Mouse (Mus musculus) adrenal gland, adult 8-10 months (tissue): Measurements from ENCODE around the gene Klrb1f. TPM values are rescaled to one million over a fixed set of nuclear protein-coding genes. Genes with fewer than 3 reads are reported as not detected.
"Not testable (repeated sequence)": the region's sequence is repeated elsewhere in the genome, so short reads cannot be mapped to it uniquely, and the experiment has no call there.

Experiments used
- DNase-seq: peaks from one replicate; pipeline ENCODE4 v3.0.0; 2022
- total RNA-seq, 4 experiments: library from RNA; stranded (reverse); gene quantifications; 2 replicates each; pipeline ENCODE4 v1.2.4; 2022

The Klrb1f gene
- under 1 TPM in 2 of 4 experiments, not detected in 2; 0.32 to 0.52 TPM for total RNA-seq

DNA sequence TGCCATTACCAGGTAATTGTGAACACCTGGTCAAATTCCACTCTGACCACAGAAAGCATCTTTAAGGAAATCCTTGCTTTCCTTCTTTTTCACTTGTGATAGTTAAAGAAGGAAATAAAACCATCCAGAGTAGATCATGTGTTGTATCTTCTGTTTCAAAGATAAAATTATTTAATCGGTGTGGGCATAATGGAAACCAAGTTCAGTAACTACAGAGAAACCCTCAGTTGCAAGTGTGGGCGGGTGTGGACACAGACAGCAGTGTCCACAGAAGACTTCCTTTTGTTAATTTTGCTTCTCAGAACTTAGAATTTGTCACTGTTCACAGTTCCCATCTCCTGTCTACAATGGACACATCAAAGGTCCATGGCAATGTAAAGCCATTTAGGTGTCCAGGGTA, at the start of gene Klrb1f:
TSS of gene Klrb1f (plus strand) at position 301 of the 400 bp plus-strand sequence.
- no peak for DNase-seq

DNA sequence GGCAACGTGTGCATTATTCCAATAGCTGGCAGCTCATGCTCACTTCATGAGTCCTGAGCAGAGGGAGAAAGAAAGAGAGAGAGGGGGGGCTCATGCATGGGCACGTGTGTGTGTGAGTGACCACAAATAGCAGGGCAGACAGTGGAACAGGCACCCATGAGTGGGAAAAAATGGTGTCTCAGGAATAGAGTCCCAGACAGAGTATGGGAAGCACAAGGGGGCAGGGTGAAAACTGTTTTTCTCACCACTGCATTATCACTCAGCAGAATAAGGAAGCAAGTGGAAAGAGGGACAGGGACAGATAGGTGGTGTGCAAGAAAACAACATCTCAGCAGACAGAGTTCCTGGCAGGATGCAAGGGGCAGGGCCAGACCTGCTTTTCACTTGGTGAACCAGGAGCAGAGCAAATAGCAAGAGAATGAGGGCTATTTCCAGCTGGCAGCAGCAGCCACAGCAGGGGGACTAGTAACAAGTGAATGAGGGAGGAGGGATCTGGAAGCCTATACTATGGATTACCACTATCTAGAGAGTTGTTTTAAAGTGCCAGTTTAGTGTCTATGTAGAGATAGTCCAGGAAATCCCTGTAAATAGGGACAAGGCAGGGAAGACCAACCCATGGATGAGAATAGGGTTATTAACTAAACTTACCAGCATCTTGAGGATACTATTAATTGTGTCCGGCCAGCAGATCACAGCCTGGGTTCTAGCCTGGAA, 49.5 kb upstream of the Klrb1f start:
- no peak for DNase-seq

DNA sequence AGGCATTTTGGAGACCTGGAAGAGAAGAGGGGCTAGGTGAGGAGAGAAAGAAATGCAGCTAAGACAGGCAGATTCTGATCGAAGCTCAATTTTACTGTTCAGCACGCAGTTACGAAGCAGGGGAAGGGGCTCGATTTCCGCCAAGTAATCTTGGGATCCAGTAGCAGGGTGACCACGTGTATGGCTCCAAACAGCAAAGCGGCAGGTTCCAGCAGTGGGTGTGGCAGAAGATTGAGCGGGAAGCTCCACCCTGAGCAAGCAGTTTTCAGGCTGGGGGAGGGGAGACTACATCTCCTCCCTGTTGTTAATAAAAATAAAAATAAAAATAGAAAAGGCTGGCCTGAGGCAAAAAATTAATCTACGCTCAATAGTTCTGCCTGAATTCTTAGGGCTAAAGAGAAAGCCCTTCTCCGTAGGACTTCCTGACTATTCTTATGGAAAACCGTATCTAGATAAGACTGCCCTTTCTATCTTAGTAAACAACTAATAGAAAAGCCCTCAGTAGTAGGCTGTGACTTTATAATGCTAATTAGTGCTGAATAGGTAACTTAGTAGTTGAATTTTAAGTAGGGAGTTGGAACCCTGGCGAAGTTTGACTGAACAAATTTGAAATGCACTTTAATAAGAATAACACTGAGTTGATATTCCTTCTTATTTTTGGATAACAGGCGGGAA, 48.8 kb upstream of the Klrb1f start:
- DNase-seq, result no peak

DNA sequence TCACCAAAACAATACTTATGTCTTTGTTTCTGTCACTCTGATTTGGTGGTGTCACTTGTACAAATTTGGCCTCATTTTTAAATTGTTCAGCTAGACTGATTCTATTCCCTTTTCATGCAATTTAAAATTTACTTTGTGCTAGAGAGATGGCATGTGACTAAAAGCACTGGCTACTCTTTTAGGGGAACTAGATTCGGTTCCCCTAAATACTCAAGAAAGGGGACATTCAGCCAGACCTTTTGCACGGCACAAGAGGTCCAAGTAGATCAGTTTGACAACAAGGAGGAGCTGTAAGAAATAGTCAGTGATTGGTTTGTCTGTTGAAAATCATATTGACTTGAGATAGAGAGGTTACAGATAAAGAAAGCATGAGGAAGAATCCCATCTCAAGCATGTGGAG, 44.3 kb upstream of the Klrb1f start:
- DNase-seq, result no peak

DNA sequence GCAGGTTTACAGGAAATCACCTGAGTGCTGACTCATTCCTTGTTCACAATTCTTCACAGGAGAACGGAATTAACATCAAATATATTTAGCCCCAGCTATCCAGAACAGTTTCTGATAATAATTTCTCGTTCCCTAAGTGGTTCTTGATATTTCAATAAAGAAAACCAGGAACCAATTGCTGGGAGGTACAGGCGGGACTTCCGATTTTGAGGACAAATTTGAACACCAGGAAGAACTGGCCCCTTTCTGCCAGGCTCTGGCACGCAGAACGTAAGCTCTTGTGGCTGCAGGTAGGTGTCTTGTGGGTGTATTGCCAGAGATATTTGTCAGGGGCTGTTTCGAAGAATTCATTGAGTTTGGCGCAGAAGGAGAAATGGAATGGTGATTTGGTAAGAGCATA, 37.1 kb upstream of the Klrb1f start:
- DNase-seq, result no peak

DNA sequence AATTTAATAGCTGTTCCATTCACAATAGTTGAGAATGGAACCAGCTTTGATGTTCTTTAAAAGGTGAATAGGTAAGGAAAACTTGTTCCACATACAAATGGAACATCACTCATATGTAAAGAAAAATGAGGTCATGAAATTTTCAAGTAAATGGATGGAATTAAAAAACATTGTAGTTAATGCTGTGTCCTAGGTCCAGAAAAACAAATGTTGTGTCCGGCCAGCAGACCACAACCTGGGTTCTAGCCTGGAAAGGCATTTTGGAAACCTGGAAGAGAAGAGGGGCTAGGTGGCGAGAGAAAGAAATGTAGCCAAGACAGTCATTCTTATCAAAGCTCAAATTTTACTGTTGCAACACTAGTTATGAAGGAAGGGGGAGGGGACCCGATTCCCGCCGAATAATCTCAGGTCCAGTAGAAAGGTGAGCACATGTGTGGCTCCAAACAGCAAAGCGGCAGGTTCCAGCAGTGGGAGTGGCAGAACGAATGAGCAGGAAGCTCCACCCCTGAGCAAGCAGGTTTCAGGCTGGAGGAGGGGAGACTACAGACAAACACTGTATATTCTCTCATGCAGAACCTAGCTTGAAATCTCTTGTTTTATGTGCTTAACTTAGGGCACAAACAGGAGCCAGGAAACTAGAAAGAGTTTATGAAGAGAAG, 35.7 kb upstream of the Klrb1f start:
- not testable (repeated sequence) for DNase-seq

DNA sequence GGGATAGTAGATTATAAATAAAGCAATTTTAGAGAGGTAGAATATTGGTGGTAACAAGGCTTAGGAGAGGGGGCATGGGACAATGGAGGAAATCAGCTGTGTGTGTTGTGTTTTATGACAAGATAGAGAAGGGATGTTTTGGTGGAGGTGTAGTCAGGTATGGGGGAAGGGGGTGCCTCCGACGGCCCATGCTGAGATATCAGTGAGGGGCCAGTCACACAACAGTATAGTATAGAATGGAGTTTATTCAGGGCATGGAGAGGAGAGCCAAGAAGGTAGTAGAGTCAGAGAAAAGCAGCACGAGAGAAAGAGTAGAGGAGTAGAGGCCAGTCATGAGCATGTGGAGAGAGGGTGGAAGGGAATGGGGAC, 35.2 kb upstream of the Klrb1f start:
- DNase-seq, result no peak

DNA sequence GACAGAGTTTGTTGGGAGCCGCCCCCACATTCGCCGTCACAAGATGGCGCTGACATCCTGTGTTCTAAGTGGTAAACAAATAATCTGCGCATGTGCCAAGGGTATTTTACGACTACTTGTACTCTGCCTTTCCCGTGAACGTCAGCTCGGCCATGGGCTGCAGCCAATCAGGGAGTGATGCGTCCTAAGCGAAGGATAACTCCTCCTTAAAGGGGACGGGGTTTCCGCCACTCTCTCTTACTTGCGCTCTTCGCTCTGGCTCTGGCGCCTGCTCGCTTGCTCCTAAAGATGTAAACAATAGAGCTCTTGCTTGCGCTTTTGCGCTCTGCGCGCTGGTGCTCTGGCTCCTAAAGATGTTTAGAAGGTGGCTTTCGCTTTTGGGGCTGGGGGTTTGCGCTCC, 33.7 kb upstream of the Klrb1f start:
- DNase-seq, result not testable (repeated sequence)

DNA sequence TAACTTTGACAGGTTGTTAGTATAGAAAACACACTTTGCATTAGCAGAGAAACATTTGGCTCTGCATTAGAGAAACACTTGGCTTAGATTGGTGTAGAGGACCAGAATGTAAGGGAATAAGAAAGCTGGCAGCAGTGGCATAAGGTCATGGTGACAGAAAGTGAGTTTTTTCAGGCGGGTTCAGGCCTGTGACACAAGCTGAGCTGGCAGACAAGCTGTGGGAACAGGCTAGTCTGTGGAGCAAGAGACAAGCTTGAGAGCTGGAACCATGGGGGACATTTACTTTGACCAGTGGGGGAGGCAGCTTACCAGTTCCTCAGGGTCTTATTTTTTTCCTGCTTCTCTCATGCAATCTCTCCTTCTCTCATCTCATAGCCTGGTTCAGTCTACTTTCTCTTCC, 32.7 kb upstream of the Klrb1f start:
- DNase-seq, result no peak

DNA sequence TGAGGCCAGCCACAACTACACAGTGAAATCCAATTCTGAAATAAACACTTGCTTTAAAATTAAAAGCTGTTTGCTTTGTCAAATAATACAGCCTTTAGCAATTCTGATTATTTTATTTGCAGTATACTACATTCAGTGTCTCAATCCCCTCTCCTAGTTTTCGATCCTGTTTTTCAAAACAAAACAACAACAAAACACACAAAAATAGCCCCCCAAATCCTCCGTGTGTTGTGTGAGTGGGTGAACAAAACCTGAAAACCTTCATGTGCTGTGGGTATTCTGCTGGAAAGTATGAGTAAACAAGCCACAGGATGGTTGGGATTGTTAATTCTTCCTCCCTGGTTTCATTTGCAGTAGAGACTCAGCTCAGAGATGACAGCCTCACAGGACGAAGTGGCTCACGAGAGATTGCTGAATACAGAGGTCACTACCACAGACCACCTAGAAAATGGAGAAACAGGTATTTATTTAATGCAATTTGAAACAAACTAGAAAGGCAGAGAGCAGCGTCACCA, 31.9 kb upstream of the Klrb1f start:
- DNase-seq, result no peak

DNA sequence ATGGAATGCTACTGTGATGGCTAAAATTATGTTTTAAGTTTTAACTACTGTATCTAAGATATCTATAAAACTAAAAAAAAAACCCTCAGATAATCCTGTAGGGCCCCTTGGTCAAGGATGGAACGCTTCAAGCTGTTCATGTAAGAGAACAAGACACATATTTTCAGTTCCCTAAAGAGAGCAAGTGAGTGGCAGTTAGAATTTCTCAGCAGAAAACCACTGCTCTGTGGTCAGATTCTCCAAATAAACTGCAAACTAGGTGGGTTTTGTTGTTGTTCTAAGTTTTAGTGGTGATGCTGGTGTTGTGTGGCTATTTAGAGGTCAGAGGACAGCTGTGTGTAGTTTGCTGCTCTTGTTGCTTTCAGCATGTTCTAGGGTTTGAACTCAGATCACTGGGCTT, 31.3 kb upstream of the Klrb1f start:
- no peak for DNase-seq

DNA sequence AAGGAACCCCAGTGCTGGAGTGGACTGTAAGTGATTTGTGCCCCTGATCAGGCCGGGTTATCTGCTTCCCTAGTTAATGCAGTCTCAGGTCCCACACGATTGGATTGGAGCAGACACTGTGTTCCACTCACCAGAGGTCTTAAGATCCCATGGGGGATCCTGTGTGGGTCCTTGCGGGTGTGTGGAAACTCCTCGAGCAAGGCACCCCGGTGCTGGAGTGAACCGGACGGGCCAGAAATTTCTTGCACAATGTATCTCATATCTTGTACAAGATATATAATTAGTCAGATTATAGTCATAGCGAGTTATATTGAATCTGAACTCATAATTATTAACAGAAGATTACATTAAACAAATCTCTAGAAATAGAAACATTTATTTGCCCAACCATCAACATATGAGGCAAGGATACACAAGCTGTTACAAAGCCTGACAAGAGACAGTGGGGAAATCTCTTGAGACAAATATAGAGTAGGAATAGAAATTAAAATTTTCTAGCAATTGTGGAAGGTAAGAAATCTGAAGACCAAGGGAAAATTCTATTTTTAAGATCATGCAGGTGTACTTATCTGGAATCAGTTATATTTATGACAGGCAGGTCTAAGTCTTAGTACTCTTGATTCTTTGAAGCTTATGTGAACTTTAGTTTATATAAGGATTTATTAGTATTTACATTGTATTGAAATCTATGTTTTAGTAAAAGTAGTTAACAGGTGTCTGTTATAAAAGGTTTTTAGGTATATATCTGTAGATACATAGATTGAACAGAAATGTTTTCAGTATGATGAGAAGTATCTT, 18.1 kb upstream of the Klrb1f start:
- DNase-seq, result no peak

DNA sequence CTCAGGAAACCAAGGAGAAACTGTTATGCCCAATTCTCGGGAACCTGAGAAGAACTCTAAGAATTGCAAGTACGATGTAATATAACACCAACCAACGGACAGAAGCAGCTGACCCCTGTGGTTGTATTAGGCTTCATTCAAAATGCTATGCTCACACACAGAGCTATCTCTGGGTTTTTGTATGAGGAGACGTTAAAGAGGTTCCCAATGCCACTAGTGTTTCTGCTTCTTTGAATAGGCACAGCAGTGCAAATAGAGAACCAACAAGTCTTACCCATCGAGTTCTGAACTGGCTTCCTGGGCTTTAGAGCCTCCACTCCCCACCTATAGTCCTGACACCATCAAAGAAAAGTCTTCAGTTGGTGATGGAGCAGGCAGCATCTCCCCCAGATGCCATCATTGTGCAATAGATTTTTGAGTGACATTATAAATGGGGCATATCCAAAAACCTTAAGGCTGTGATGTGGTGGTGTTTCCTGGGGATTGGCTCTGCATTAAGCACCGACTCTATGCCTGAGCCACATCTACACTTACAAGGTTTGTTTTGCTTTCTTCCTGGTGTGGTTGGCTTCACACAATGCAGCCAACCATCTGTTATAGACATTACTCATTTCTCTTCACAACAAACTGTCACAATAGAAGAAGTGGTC, 15.4 kb upstream of the Klrb1f start:
- no peak for DNase-seq

DNA sequence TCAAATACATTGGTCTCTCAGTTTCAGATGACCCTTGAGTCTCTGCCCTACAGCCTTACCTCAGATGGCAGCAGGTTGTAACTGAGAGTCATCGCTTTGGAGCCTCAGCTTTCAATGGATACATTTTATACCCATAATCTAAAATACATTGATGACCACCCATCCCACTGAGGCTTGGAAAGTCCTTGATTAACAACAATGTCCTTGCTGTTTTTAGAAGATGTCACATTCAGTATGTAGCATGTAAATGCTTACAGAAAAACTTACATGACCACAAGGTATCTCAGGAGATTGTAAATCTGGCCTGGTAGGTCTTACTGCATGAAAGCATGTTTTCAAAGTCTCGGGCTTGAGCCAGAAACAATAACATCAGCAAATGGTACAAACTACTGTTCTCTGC, 14.7 kb upstream of the Klrb1f start:
- DNase-seq, result no peak

DNA sequence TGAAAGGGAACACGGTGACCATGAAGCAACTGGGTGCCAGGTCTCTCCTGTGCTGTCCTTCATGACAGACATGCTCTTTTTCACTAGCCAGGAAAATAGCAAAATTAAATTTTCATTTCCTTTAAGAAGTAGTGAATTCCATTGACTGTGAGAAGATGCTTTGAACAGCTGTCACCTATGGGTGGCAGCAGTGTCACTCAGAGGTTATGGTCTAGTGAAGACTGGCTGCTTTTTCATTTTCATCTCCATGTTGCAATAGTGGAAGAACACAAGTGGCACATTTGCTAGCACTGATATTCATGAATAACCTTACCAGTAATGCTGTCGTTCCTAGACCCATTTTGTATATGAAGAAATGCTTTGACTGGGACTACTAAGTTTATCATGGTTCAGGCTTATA, 12.3 kb upstream of the Klrb1f start:
- no peak for DNase-seq

DNA sequence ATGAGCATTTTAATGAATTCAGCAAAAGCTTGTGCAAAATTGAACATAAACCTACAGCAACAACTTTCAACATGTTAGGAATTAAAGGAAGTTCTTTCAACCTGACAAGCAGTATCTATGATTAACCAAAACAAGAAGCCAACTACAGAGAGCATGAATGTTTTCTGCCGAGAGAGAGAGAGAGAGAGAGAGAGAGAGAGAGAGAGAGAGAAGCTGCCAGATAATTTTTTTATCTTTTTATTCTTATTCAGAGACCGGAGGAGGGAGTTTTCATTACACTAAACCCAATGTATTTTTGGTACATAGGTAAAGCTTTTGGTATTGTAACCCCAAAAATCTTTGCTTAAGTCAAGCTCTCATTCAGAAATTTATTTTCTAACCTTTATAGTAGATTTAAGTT, 10.7 kb upstream of the Klrb1f start:
- DNase-seq, result no peak

DNA sequence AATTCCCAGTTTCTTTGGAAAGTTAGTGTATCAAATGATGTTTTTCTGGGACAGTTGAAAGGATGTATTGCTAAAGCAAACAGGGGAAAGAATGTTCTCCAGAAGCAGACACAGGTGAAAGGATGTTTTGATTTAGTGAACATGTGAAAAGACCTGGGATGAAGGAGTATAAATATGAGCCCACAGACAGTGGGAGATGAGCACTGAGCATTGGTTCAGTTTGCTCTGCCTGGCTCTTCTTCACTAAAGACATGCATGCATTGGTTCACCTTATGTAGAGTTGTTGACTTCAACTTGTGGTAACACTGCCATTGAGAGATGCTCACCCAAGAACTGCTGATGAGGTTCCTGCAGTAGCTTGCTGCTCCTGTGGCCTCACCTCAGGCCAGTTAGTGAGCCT, 9.4 kb upstream of the Klrb1f start:
- no peak for DNase-seq

DNA sequence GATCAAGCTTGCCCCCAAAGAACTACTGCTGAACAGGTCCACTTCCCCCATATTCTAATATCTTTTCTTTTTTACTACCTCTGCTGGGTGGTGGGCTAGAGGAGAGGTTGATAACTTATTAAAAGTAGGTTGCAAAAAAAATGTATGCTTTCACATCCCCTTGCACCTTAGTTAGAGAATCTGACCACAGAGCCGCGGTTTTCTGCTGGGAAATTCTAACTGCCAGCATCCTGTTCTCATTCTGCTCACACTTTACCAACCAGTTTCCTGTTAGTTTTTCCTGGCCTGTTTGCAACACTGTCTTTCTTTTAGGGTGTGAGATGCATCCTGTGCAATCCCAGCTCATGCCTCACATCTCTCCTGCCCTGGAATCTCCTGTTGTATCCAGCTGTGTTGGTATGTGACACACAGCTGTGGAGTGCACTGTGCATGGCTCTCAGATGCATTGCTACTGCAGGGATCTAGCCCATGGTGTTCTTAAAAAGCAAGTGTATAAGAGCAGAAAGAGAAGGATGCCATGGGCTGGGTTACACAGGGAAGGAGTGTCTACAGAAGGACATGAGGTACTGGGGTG, 8.7 kb upstream of the Klrb1f start:
- DNase-seq, result no peak

DNA sequence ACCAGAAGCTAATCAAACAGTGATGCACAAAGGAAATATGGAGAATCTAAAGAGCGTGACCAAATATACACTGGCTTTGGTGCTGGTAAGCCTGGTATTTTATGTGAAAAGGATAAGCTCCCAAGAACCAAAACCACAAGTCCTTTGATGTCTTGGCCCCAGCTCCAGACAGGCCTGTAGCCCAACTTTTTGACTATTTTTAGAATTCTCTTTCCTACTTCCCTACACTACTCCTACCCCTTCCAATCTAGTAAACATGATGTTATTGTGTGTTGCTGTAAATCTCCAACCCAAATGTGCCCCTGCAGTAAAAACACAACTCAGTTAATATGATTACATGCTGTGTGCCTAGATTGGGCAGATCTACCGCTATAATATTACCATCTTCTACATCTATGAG, 4.2 kb upstream of the Klrb1f start:
- DNase-seq, result no peak

DNA sequence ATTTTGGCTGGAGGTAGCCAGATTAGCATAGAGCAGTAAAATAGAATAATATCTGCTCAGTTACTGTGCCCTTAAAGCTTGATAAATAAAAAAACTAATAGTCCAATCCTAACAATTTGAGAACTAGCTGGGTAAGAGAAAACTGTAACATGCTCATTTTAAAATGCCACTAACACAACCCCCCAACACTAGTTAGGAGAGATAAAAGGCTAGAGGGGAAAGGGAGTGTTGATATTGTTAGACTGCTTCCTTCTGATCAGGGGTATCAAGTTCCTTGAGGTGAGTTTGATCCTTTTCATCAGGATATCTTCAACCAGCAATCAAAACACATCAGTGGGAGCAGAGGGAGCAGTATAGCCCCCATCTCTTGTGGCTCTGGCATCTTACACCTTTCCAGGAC, 3.2 kb upstream of the Klrb1f start:
- DNase-seq, result no peak

DNA sequence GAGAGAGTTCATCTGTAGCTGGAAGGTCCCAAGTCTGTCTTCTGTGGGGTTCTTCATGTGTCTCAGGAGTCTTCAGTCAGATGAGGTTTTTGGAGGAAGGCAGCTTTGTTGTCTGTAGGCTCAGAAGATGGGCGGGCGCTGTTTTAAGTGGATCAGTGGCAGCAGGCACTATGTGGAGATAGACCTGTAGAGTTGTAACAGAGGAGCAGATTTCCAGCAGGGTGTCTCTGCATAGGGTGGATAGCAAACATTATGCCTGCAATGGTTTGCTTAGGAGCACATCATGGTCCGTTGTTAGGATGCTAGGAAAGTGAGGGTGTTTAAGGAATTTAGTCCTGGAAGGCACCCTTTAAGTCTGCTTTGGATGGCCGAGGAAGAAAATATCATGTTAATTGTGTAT, 2.7 kb downstream of the Klrb1f start:
- DNase-seq, result no peak

DNA sequence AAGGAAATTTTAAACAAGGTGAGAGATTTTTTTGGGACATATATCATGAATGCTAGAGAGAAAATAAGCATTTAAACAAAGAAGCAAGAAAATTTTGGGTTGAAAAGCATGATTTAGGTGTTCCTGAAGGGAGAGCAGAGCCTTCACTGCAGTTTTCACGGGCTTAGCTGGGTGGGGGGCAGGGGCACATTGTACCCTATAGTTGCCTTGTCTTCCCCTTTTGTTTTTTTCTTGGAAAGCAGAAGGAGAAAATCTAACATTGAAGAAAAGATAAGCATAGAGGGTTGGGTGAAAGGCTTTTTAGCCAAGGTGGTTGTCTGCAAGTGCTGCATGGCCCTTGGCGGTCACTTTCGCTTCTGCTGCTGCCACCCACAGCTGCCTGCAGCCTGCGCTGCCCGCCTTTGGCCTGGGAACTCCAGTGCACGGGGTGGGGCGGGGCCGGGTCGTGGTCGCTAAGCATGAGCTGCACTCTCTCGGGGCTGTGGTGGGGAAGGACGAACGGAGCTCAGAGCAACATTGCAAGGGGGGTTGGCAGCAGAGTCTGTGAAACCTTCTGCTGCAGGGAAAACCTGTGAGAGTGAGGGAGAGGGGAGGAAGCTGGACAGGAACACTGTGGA, 3.3 kb downstream of the Klrb1f start:
- DNase-seq, result peak; percentile 13
